Mouse (Mus musculus) kidney, postnatal 10 days (tissue): ENCODE data around the gene Ctdnep1.

Experiments used
- DNase-seq: peaks from one replicate; pipeline ENCODE4 v3.0.0; 2021; ENCODE audit warnings: mixed read lengths

Gene Ctdnep1

DNA sequence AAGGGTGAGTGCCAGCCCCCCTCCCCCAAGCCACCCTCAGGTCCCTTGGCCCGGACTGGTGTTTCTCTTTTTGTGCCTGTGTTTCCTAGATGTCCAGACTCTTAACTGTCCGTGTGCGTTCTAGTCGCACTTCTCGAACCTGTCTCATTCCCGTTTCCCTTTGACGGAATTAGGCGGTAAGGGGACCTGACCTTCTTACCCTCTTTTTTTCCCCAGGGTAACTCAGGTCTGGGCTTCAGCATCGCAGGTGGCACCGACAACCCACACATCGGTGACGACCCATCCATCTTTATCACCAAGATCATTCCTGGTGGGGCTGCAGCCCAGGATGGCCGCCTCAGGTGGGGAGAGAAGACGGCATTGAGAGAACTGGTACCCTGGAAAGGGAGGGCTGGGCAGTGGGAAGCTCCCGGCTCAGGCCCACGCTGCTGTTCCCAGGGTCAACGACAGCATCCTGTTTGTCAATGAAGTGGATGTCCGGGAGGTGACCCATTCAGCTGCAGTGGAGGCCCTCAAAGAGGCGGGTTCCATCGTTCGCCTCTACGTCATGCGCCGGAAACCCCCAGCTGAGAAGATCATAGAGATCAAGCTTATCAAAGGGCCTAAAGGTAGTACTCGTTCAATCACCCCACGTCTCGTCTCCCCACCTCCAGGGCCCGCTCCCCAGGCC lies 49.8 kb downstream of the Ctdnep1 start:
- DNase-seq, result no peak

DNA sequence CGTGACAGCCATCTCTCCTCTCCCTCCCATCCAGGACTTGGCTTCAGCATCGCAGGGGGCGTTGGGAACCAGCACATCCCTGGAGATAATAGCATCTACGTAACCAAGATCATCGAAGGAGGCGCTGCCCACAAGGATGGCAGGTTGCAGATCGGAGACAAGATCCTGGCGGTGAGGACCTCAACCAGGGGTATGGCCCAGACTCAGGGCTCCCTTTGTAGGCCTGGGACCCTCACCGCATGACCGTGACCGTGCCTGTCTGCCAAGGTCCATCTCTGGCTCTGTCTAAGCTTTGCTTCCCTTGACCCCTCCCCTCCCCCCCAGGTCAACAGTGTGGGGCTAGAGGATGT lies 50.3 kb downstream of the Ctdnep1 start:
- no peak for DNase-seq

DNA sequence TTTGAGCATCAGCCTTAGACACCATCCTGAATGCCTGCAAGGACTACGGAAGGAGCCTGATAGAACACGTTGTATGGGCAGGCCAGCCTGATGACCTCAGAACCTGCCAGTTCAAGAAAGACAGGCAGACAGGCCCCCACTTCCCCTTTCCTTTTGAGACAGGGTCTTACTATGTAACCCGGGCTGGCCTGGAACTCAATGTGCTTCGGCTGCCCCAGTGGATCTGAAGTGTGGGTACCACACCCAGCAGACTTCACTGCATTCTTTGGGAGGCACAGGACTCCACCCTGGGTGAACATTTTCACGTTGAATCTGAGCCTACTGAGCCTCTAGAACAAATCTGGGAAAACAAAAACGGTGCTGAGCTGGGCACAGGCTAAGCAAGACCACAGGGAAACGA lies 57.2 kb downstream of the Ctdnep1 start:
- no peak for DNase-seq

DNA sequence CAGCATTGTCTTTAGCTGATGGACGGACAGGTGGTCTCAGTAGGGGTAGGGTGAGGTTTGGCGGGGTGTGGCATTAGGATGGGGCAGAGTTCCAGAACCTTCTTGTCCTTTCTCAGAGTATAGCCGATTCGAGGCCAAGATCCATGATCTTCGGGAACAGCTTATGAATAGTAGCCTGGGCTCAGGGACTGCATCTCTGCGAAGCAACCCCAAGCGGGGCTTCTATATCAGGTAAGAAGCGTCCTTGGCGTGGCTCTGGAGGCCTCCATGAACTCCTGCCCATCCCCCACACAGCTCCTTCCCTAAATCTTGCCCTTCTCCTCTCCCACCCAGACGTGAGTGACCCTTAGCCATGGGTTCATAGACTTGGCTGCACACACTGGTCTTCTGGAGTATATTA lies 58.7 kb downstream of the Ctdnep1 start:
- DNase-seq, result no peak

DNA sequence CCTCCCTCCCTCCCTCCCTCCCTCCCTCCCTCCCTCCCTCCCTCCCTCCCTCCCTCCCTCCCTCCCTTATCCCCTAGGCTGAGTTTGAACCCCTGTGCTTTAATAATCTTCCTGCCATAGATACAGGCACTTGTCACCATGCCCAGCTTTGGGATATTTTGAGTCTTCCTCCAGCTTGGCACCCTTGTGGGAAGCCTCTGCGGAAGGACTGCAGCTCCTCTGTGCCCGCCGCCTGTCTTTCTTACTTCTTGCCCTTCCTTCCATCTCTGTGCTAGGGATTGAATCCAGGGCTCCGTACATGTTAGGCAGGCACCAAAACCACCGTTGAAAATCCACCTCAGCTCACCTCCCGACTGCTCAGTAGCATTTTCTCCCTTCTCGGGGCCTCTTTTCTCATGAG lies 59.2 kb downstream of the Ctdnep1 start:
- no peak for DNase-seq
